Mouse (Mus musculus): ENCODE results near the gene Csk. TPM values are rescaled to one million over a fixed set of nuclear protein-coding genes. Genes with fewer than 3 reads are reported as not detected.

Gene Csk
- total RNA-seq, 2 experiments from 2014 or later, result 46.1 to 46.2 TPM

DNA sequence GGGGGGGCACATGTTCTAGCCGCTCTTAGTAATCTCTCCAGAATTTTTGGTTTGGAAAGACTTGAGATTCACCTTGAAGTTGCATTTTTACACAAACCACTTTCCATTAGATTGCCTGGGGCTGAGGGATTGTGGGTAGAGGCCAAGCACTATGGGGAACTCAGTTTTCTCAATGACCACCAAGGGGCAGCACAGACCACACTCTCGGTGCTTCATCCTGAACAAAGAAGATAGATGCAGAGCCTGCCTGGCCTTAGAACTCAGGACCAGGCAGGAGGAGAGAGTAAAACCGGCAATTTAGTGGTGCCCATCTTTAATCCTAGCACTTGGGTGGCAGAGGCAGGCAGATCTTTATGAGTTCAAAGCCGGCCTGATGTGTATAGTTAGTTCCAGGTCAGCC is 6.3 kb upstream of the Csk start:
- peak; percentile 72; the same call in 1 of the 2 replicates for ATAC-seq (replicated peaks; ENCODE audit: low FRiP score, poor library complexity, severe bottlenecking)

- no peak for ATAC-seq (replicated peaks; ENCODE audit: low FRiP score, poor library complexity, severe bottlenecking)
Observed at GRCm38 (mm10) chr9:57658970-57659369, 5.5 kb upstream of the Csk start.

DNA sequence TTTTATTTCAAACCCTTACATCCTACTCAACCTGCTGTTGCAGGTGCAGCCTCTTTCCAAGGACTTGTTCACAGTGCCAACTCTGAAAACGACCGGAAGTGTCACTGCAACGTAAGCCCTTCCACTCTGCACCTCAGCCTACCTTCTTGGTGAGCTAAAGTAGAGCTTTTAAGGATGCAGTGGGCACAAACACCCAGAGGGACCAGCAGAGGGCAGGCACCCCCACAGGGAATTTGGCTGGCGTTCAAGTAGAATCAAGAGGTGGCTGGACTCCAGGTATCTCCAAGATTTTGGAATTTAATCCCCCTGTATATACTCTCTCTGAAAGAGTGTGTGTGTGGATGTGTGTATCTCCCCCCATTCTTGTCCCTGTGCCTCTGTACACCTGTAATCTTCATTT is 4.4 kb upstream of the Csk start:
- no peak for ATAC-seq (replicated peaks; ENCODE audit: low FRiP score, poor library complexity, severe bottlenecking)

DNA sequence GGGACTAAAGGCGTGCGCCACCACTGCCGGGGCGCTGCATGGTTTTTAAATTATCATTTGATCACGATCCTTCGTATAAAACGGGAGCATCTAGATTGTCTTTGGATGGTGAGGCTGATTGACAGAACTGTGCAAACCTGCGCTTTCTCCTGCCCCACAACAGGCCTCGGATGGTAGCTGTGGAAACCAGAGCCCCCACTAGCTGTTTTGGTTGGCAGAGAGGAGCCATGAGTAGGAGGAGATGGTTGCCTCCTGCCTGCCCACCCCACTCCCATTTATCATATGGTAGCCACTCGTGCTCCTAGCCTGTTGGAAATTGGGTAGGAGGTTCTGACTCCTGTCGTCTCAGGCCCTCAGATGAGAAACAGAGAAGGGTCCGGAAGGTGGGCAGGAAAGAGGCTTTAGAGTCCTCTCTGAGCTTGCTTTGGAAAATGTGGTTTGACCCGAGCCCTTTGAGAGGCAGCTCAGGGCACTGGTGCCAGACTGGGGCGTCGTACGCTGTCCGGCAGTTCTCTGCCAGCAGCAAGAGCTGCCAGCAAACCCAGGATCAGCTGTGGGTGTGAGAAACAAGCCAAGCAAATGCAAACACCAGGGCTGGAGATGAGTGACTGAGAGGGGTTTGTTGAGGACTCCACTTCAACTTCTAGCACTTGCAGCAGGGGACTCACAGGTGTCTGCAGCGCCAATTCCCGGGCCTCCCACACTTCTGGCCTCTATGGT is 3.4 kb upstream of the Csk start:
- ATAC-seq (replicated peaks; ENCODE audit: low FRiP score, poor library complexity, severe bottlenecking), result no peak

GRCm38 (mm10) chr9:57655749-57656148 is 2.3 kb upstream of the Csk start:
- peak; percentile 71 for ATAC-seq (replicated peaks; ENCODE audit: low FRiP score, poor library complexity, severe bottlenecking)

DNA sequence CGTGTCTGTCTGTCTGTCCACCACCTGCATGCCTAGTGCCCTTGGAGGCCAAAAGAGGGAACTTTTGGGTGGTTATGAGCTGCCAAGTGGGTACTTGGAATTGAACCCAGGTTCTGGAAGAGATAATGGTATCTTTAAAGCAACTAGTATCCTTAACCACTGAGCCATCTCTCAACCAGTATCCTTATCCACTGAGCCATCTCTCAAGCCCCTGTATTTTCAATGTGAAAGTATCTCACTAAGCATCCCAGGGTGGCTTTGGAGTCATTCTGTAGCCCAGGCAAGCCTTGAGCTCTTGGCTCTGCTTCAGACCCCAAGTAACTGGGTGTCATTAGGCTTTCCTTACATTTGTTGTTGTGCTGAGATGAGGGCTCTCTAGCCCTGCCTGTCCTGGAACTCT is 1.5 kb upstream of the Csk start:
- ATAC-seq (replicated peaks; ENCODE audit: low FRiP score, poor library complexity, severe bottlenecking), result no peak

- no peak for ATAC-seq (replicated peaks; ENCODE audit: low FRiP score, poor library complexity, severe bottlenecking)
Observed at GRCm38 (mm10) chr9:57652855-57653254, 576 bp downstream of the Csk start.

GRCm38 (mm10) chr9:57652351-57652750 is 1.1 kb downstream of the Csk start:
- ATAC-seq (replicated peaks; ENCODE audit: low FRiP score, poor library complexity, severe bottlenecking), result no peak

DNA sequence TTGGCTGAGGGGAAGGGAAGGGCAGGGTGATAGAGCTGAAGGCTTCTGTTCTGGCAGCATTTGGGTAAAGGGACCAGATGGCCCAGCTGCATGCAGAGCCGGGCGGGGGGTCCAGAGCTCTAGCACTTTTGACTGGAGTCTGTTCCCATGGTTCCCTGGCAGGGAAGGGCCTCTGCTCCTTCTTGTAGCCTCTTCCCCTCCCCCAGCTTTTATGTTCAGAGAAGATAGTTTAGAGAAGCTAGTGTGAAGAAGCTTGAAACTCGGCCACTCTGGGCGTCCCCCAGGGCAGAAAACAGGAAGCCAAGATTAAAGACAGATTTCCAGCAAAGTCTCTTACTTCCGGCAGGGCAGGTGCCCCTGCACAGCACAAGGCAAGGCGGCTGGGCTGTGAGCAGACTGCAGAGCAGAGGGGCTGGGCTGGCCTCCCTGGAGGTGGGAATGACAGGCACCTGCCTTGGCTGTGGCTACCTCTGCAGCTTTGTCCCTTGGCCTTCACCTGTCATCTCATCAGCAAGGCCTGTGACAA is 2.6 kb downstream of the Csk start:
- ATAC-seq (replicated peaks; ENCODE audit: low FRiP score, poor library complexity, severe bottlenecking), result no peak

GRCm38 (mm10) chr9:57650130-57650785 is 3.2 kb downstream of the Csk start:
- no peak for ATAC-seq (replicated peaks; ENCODE audit: low FRiP score, poor library complexity, severe bottlenecking)

GRCm38 (mm10) chr9:57647286-57648108 is 5.9 kb downstream of the Csk start:
- ATAC-seq (replicated peaks; ENCODE audit: low FRiP score, poor library complexity, severe bottlenecking), result no peak

DNA sequence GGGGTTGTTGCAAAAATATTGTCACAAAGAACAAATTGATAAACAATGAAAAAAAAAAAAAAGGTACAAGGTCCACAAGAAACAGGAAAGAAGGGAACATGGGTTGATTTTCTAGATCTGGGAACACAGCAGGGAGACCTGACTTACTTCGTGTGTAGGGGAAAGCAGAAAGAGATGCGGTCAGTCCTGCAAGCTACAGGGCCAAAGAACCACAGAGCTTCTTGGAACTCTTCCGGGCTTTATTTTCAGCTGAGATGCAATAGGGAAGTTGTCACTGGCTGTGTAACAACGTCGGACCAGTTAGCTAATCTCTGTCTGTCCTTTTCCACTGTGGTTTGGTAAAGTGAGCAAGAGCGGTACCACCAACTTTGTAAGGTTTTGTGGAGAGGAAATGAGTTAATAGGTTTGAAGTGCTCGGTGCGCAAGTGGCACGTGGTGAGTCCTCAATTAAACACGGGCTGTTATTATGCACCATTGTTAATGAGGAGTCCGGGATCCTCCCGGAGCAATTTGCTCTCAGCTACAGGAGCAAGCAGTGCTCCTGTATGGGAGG is 6.8 kb downstream of the Csk start:
- ATAC-seq (replicated peaks; ENCODE audit: low FRiP score, poor library complexity, severe bottlenecking), result no peak

GRCm38 (mm10) chr9:57644944-57645893 is 8.2 kb downstream of the Csk start:
- ATAC-seq (replicated peaks; ENCODE audit: low FRiP score, poor library complexity, severe bottlenecking), result peak; percentile 74

GRCm38 (mm10) chr9:57644442-57644943 is 8.9 kb downstream of the Csk start:
- ATAC-seq (replicated peaks; ENCODE audit: low FRiP score, poor library complexity, severe bottlenecking), result no peak

DNA sequence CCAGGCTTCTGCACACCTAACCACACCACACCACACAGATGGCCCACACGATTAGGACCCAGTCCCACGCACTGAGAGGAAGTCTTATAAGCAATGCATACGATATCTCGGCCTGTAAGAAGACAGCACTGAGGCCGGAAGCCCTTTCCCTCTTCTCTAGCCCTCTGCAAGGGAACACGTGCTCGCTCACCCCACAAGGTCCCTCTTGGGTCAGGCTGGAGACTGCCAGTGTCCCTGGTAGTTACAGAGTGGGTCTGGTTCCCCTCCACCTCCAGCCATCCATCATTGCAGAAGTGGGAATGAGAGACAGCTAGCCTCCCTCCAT is 9.6 kb downstream of the Csk start:
- ATAC-seq (replicated peaks; ENCODE audit: low FRiP score, poor library complexity, severe bottlenecking), result peak; percentile 41

DNA sequence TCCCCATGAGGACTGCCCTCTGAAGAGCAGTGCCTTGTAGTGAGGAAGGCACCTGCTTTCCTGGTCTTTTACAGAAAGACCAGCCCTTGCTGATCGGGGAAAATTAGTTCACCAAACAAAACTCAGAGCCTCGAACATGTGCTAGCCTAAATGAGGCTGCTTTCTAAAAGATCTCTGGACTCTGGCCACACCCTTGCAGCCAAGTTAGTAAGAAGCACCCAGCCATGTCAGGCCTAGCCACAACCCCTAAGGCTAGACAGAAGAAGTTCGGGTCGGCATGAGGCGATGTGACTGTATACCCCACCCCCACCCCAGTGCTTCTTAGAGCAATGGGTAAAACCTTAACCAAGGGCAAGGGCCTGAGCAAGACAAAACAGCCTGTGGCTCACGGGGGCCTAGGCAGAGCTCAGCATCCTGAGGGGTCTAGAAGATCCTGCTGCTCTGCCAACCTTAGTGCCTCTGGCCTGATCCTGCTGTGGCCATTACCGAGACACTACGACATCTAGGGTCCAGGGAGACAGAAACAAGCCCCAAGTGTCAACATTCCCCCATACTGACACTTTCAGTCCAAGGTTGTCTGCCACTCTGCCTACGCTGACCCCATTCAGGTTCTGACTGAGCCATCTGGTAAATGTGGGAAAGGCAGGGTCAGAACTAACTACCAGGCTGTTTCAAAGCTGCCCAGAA is 10.1 kb downstream of the Csk start:
- ATAC-seq (replicated peaks; ENCODE audit: low FRiP score, poor library complexity, severe bottlenecking), result 0 out of 2 replicates have a peak, but pooled peaks have one; percentile 28

DNA sequence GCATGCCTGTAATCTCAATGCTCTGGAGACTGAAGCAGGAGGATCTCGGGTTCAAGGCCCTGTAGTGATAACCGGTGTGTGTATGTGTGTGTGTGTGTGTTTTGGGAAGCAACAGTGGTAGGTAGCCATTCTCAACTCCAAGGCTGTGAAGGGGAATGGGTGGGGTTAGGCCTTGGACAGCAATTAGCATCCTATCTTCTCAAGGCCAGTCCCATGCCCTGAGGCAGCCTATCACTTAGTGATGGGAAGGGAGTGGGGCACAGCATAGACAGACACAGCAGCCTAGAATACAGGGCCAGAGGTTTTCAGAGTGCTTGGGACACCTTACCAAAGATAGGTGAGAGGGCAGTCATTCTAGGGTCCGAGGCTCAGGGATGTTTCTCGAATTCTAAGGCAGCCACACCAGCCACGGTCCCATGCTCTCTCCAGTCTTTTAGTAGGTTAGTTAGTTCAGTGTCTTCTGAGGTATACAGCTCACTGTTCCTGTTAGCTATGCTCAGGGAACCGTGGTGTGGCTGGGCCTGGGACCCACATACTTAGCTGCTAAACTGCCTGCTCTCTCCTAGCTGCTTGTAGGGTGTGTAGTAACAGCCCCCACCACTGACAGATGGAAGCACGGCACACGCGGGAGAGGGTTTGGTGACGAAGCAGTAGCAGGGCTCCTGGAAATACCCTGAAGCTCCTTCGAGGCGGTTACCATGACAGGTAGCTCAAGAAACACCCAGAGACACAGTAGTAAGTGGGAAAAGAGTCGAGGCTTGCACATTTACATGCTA is 11.5 kb downstream of the Csk start:
- ATAC-seq (replicated peaks; ENCODE audit: low FRiP score, poor library complexity, severe bottlenecking), result peak; percentile 28

GRCm38 (mm10) chr9:57641022-57641421 is 12.4 kb downstream of the Csk start:
- ATAC-seq (replicated peaks; ENCODE audit: low FRiP score, poor library complexity, severe bottlenecking), result no peak

Measured in erythroid progenitor cell, adult 5-6 weeks (primary cell).